In the genomic region with DNA sequence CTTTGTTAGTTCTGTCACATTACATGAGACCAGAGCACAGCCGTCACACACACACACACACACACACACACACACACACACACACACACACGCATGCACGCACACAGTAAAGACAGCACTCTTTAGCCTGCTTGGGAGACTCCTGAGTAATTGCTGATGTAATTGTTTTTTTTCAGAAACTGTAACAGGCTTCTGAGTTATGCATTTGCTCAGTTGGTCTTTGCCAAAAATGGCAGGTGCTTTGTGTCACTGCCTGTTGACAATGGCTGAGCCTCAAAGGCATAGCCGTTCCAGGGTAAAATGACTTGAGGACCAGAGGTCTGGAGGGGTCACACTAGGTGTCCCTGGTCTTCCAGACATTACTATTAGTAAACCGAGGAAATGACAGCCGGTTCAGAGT, we compare ENCODE assay signal across 9 mouse cellular contexts. TPM values are rescaled to one million over a fixed set of nuclear protein-coding genes. Genes with fewer than 3 reads are reported as not detected.
DNase-seq lines count a peak whose midpoint lies in the region; ATAC-seq lines count a peak whose summit lies in the region.
"Had no signal": no experiment of that assay in that cellular context is flagged by ENCODE, and none has a peak within 500 bp of the region (broad histone marks: within the 10 kb centered on the region; RNA-seq: fewer than 3 reads in every experiment).

No protein-coding gene starts in this region.

- H3K27me3 ChIP-seq in heart, embryonic 10.5 days (ENCODE audit: insufficient read depth, poor library complexity, severe bottlenecking): no peaks in the 10 kb centered on the region
- no peaks in the 10 kb centered on the region for H3K27me3 ChIP-seq in embryonic facial prominence, embryonic 15.5 days
- H3K27me3 ChIP-seq: CH12.LX had no signal

- H3K4me2 ChIP-seq in embryonic facial prominence, embryonic 15.5 days (replicated peaks): no peak overlapping the region

- H3K27ac ChIP-seq in heart, embryonic 10.5 days: no peak overlapping the region
- peak overlapping the region; percentile 51; the same call in 1 of the 2 replicates for H3K27ac ChIP-seq in embryonic facial prominence, embryonic 15.5 days (replicated peaks)

- DNase-seq in heart, adult 11 months: peak; percentile 98
- DNase-seq in heart, embryonic 10.5 days (ENCODE audit: low spot score): no peak
- DNase-seq in Muller cell, postnatal 12 days (ENCODE audit: inconsistent ontology term): peak; percentile 84
- DNase-seq in kidney, postnatal 10 days: peak; percentile 60
- DNase-seq in thymus, postnatal 4 days: no peak
- DNase-seq in B cell, adult 2 months: no peak

- H3K4me3 ChIP-seq in heart, embryonic 10.5 days: no peak overlapping the region
- H3K4me3 ChIP-seq in embryonic facial prominence, embryonic 15.5 days (replicated peaks): no peak overlapping the region

- 0 out of 2 replicates have a peak, but pooled peaks cover 7% of the 10 kb centered on the region for H3K4me1 ChIP-seq in heart, embryonic 10.5 days
- H3K4me1 ChIP-seq in embryonic facial prominence, embryonic 15.5 days: 0 out of 2 replicates have a peak, but pooled peaks cover 4% of the 10 kb centered on the region

- H3K36me3 ChIP-seq in heart, embryonic 10.5 days: no peaks in the 10 kb centered on the region
- H3K36me3 ChIP-seq in embryonic facial prominence, embryonic 15.5 days: no peaks in the 10 kb centered on the region

- 76% methylated on average over 6 of the region's 6 CpGs for WGBS in heart, embryonic 10.5 days
- WGBS in embryonic facial prominence, embryonic 15.5 days: 66% methylated on average over 6 of the region's 6 CpGs

- ATAC-seq in embryonic facial prominence, embryonic 15.5 days (ENCODE audit: insufficient number of reproducible peaks, low FRiP score, low TSS enrichment, low read depth): no peak; the same call in 1 of the 2 replicates
- ATAC-seq in monocyte, adult 5-6 weeks (replicated peaks; ENCODE audit: insufficient number of reproducible peaks, low FRiP score, low TSS enrichment, poor library complexity, severe bottlenecking): no peak

- H3K9me3 ChIP-seq in heart, embryonic 10.5 days: no peaks in the 10 kb centered on the region
- no peaks in the 10 kb centered on the region for H3K9me3 ChIP-seq in embryonic facial prominence, embryonic 15.5 days (replicated peaks)

- H3K9ac ChIP-seq in embryonic facial prominence, embryonic 15.5 days: no peak overlapping the region

RNA-seq across cellular contexts. Expression of gene Adm, which starts 40.8 kb away (rescaled TPM):
- polyA plus RNA-seq in heart, embryonic 10.5 days (2016; fragmentation: Nextera tagmentation; extraction: Ambion mirVana): 9.3 and 13.1 TPM in 2 replicates
- polyA plus RNA-seq in embryonic facial prominence, embryonic 15.5 days (2015; fragmentation: Nextera tagmentation; extraction: Ambion mirVana): 5.5 and 5.6 TPM in 2 replicates
- total RNA-seq in monocyte, adult 5-6 weeks (2017): not detected in 3 replicates

RNA-seq across cellular contexts. Expression of gene Sbf2, which starts 53.5 kb away (rescaled TPM):
- 28.6 and 33.4 TPM in 2 replicates for polyA plus RNA-seq in heart, embryonic 10.5 days (2016; fragmentation: Nextera tagmentation; extraction: Ambion mirVana)
- polyA plus RNA-seq in embryonic facial prominence, embryonic 15.5 days (2015; fragmentation: Nextera tagmentation; extraction: Ambion mirVana): 27.7 and 28.4 TPM in 2 replicates
- total RNA-seq in monocyte, adult 5-6 weeks (2017): 2.6 to 9.9 TPM (median 5.3 TPM) in 3 replicates

Comparison
In these comparisons a context has a peak if more than half of its experiments do, and no peak if none do; other contexts are left out.
1. DNase-seq: peak in heart, adult 11 months (single experiment), Muller cell, postnatal 12 days (single experiment) and kidney, postnatal 10 days (single experiment); none in heart, embryonic 10.5 days (single experiment), thymus, postnatal 4 days (single experiment) and B cell, adult 2 months (0 of 2).